ENCODE assay signal across 16 mouse cellular contexts in the genomic region with DNA sequence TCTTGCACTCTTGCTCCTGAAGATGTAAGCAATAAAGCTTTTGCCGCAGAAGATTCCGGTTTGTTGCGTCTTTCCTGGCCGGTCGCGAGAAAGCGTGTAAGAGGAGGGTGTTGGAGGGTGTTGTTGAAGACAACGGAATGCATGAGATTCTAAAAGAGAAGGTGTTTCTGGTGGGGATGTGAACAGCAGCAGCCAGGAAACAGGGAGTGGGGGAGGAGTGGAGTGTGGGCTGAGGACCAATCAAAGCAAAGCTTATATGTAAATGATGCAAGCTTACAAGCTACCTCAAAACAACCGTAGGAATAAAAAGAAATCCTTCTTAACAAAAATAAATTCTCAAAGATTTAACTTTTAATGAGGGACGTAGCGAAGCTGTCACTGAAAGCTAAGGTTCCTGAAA. TPM values are rescaled to one million over a fixed set of nuclear protein-coding genes. Genes with fewer than 3 reads are reported as not detected.
"Had no signal": no experiment of that assay in that cellular context is flagged by ENCODE, and none has a peak within 500 bp of the region (broad histone marks: within the 10 kb centered on the region; RNA-seq: fewer than 3 reads in every experiment).

No protein-coding gene starts in this region.

- H3K4me2 ChIP-seq: limb, embryonic 13.5 days; liver, embryonic 11.5 days; liver, embryonic 15.5 days; midbrain, embryonic 13.5 days had no signal

- DNase-seq: kidney, adult 11 months; kidney, adult 9 months; left cerebral cortex, postnatal 4 days; lung, postnatal 10 days; right cerebral cortex, postnatal 14 days; thymus, postnatal 4 days had no signal

- H3K27ac ChIP-seq: kidney, postnatal 0 days; limb, embryonic 13.5 days; liver, embryonic 15.5 days; midbrain, embryonic 13.5 days had no signal

- H3K9me3 ChIP-seq: limb, embryonic 13.5 days; liver, embryonic 15.5 days; midbrain, embryonic 13.5 days had no signal

- H3K4me1 ChIP-seq: limb, embryonic 13.5 days; liver, embryonic 15.5 days had no signal

- ATAC-seq: midbrain, embryonic 13.5 days had no signal

- H3K27me3 ChIP-seq: limb, embryonic 13.5 days; liver, embryonic 15.5 days; midbrain, embryonic 13.5 days had no signal

- H3K36me3 ChIP-seq: liver, embryonic 15.5 days; midbrain, embryonic 13.5 days had no signal

- H3K9ac ChIP-seq: limb, embryonic 13.5 days; liver, embryonic 15.5 days; midbrain, embryonic 13.5 days had no signal

- H3K4me3 ChIP-seq: limb, embryonic 13.5 days; liver, embryonic 15.5 days; midbrain, embryonic 13.5 days had no signal

RNA-seq across cellular contexts. Expression of gene Mtnr1a, which starts 6.6 kb away (rescaled TPM):
- total RNA-seq: layer of hippocampus, adult 8-10 months; layer of hippocampus, postnatal 14 days; left cerebral cortex, adult 18-20 months; left cerebral cortex, postnatal 10 days; left cerebral cortex, postnatal 4 days; megakaryocyte-erythroid progenitor cell, adult 5-6 weeks had no signal
- polyA plus RNA-seq: kidney, postnatal 0 days; liver, embryonic 11.5 days; liver, embryonic 15.5 days had no signal
